Mouse (Mus musculus) small intestine, adult 2 months (tissue): ENCODE measurements around the gene Dock1. TPM values are rescaled to one million over a fixed set of nuclear protein-coding genes. Genes with fewer than 3 reads are reported as not detected.

Experiments used
- H3K27ac ChIP-seq: fragments of 200-500 bp; 2 replicates; pipeline ENCODE4 v1.5.1; 2012; ENCODE audit warnings: low read depth, low read length, control low read depth, inconsistent platforms; ENCODE audit not compliant: insufficient read depth
- H3K27me3 ChIP-seq: fragments of 200-500 bp; 2 replicates; pipeline ENCODE4 v1.6.1; 2012; ENCODE audit warnings: mild to moderate bottlenecking, moderate library complexity, low read length, inconsistent platforms; ENCODE audit not compliant: control insufficient read depth, insufficient read depth
- H3K36me3 ChIP-seq: fragments of 200-500 bp; 2 replicates; pipeline ENCODE4 v1.6.1; 2012; ENCODE audit warnings: mild to moderate bottlenecking, low read length, control low read depth, inconsistent platforms; ENCODE audit not compliant: control insufficient read depth, insufficient read depth
- H3K4me1 ChIP-seq: fragments of 200-500 bp; 2 replicates; pipeline ENCODE4 v1.6.1; 2012; ENCODE audit warnings: low read length, inconsistent platforms, mixed read lengths; ENCODE audit not compliant: control insufficient read depth, insufficient read depth, insufficient read length
- H3K4me3 ChIP-seq: fragments of 200-500 bp; 2 replicates; pipeline ENCODE4 v1.5.1; 2012; ENCODE audit warnings: low read depth, mild to moderate bottlenecking, control low read depth, inconsistent platforms, low read length, moderate library complexity
- CTCF ChIP-seq: fragments of 200-500 bp; IDR thresholded peaks from 2 replicates; pipeline ENCODE4 v1.5.1; 2012; ENCODE audit warnings: low read depth, mild to moderate bottlenecking, control low read depth, inconsistent platforms, low read length, moderate library complexity, mixed read lengths; ENCODE audit not compliant: insufficient replicate concordance, insufficient read length; ENCODE audit errors: extremely low read depth
- POLR2A ChIP-seq: fragments of 200-500 bp; IDR thresholded peaks from 2 replicates; pipeline ENCODE4 v1.6.1; 2012; ENCODE audit warnings: low read depth, mild to moderate bottlenecking, control low read depth, inconsistent platforms, low read length, moderate library complexity
- WGBS: fragments of 180-500 bp; shearing (Covaris S2); methylation state at CpG from one replicate; pipeline ENCODE4 v1.1.7; 2018; 5-methylcytosine and 5-hydroxymethylcytosine counted together
- polyA plus RNA-seq: library from polyadenylated mRNA; depleted of rRNA; stranded (reverse); fragments of >200 nt; gene quantifications from 2 replicates; pipeline ENCODE4 v1.2.3, GENCODE M21; 2012

The Dock1 gene
- polyA plus RNA-seq, 1 experiment: 3.8 TPM

- H3K4me3 ChIP-seq: peak overlapping the region; percentile 20; the same call in 1 of the 2 replicates
These were observed 267.0 kb downstream of the Dock1 start for GRCm38 (mm10) chr7:134937471-134937926.

DNA sequence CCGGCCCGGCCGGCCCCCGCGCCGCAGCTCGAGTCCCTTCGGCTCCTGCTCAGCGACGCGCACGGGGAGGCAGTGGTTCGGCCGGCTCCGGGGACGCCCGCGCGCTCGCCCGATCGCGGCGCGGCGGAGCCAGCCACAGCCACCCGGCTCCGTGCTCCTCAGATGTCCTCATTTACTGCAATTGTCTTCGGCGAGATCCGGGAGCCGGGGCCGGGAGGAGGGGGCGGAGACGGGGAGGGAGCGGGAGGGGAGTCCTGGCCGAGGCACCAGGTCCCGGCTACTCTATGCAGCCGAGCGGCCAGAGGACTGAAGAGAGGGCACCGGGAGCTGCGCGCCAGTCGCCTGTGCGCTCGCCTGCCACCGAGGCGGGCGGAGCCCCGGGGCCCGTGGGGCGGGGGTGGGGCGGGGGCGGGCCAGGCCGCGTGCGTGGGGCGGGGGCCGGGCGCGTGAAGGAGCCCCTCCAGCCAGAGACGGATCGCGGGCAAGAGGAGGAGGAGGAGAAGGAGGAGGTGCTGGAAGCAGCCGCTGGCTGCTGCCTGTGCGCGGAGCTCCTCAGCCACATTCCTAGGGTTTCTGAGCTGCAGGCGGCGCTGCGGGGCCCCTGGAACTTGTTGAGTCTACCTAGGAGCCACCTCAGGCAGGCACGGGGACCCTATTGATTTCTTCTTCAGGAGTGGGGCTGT lies 267.6 kb downstream of the Dock1 start, which contains the start of gene Fam196a:
TSS of gene Fam196a (minus strand) at position 504 of the 683 bp plus-strand sequence.
- TF ChIP-seq POLR2A: no peak
- no peak for TF ChIP-seq CTCF
- peaks cover 7% of the 10 kb centered on the region for H3K27me3 ChIP-seq
- H3K36me3 ChIP-seq: no peaks in the 10 kb centered on the region
- 6% methylated on average over 65 of the region's 71 CpGs for WGBS
- peaks cover 3% of the 10 kb centered on the region; the same call in 1 of the 2 replicates for H3K4me1 ChIP-seq
- H3K4me3 ChIP-seq: peak within 1 kb of the TSS; percentile 20; the same call in 1 of the 2 replicates
- no peak within 1 kb of the TSS for H3K27ac ChIP-seq

More at GRCm38 (mm10) chr7:134937471-134937926, 267.0 kb downstream of the Dock1 start:
- Histone ChIP-seq H3K4me1 (peaks cover 3% of the 10 kb centered on the region; the same call in 1 of the 2 replicates), H3K36me3 (no peaks in the 10 kb centered on the region), H3K27me3 (peaks cover 7% of the 10 kb centered on the region), H3K27ac (no peak overlapping the region)
- 6% methylated on average over 34 of the region's 37 CpGs for WGBS
- TF ChIP-seq POLR2A (no peak), CTCF (no peak)

DNA sequence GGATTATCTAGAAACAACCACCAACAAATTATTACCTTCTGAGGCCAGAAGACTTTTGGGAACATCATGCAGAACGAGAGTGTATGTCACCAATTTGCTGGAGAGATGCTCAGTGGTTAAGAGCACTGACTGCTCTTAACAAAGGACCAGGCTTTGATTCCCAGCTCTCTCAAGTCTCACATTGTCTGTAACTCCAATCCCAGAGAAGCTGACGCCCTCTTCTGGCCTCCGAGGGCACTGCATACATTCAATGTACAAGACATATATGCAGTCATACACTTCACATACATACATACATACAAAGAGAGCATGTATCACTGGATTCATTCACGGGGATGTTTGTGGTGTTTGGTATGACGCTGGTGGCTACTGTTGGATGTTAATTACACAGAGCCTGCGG lies 271.4 kb downstream of the Dock1 start:
- Histone ChIP-seq H3K4me3 (no peak overlapping the region), H3K27me3 (peaks cover 7% of the 10 kb centered on the region), H3K4me1 (peaks cover 3% of the 10 kb centered on the region; the same call in 1 of the 2 replicates), H3K27ac (no peak overlapping the region), H3K36me3 (no peaks in the 10 kb centered on the region)
- TF ChIP-seq CTCF: no peak
- TF ChIP-seq POLR2A: no peak
- 92% methylated on average over 6 of the region's 6 CpGs for WGBS

GRCm38 (mm10) chr7:134943063-134943462 lies 272.6 kb downstream of the Dock1 start:
- no peaks in the 10 kb centered on the region for H3K4me1 ChIP-seq
- H3K27ac ChIP-seq: no peak overlapping the region
- 78% methylated on average over 6 of the region's 6 CpGs for WGBS
- no peaks in the 10 kb centered on the region for H3K27me3 ChIP-seq
- TF ChIP-seq POLR2A (no peak), CTCF (no peak)
- no peak overlapping the region for H3K4me3 ChIP-seq
- no peaks in the 10 kb centered on the region for H3K36me3 ChIP-seq

GRCm38 (mm10) chr7:134943701-134944100 lies 273.2 kb downstream of the Dock1 start:
- Histone ChIP-seq H3K36me3 (no peaks in the 10 kb centered on the region), H3K4me3 (no peak overlapping the region), H3K27me3 (no peaks in the 10 kb centered on the region), H3K27ac (no peak overlapping the region), H3K4me1 (no peaks in the 10 kb centered on the region)
- TF ChIP-seq CTCF: no peak
- TF ChIP-seq POLR2A: no peak
- WGBS: 91% methylated on average over 7 of the region's 7 CpGs

GRCm38 (mm10) chr7:134945925-134946716 lies 275.7 kb downstream of the Dock1 start:
- Histone ChIP-seq H3K27me3 (no peaks in the 10 kb centered on the region), H3K27ac (no peak overlapping the region), H3K4me3 (no peak overlapping the region), H3K36me3 (no peaks in the 10 kb centered on the region), H3K4me1 (no peaks in the 10 kb centered on the region)
- TF ChIP-seq CTCF: 0 out of 2 replicates have a peak, but pooled peaks have one; percentile 17
- no peak for TF ChIP-seq POLR2A
- WGBS: 94% methylated on average over 7 of the region's 7 CpGs

- Histone ChIP-seq H3K4me3 (no peak overlapping the region), H3K27me3 (no peaks in the 10 kb centered on the region), H3K4me1 (no peaks in the 10 kb centered on the region), H3K36me3 (no peaks in the 10 kb centered on the region), H3K27ac (no peak overlapping the region)
- 83% methylated on average over 6 of the region's 6 CpGs for WGBS
- no peak for TF ChIP-seq CTCF
- no peak for TF ChIP-seq POLR2A
These were observed 288.6 kb downstream of the Dock1 start for GRCm38 (mm10) chr7:134959086-134959485.
